In genomic region chr7:114710419-114710818, GRCm38 (mm10) we compare ENCODE assay signal across 20 mouse cellular contexts. TPM values are rescaled to one million over a fixed set of nuclear protein-coding genes. Genes with fewer than 3 reads are reported as not detected.
"Had no signal": no experiment of that assay in that cellular context is flagged by ENCODE, and none has a peak within 500 bp of the region (broad histone marks: within the 10 kb centered on the region; RNA-seq: fewer than 3 reads in every experiment).

No protein-coding gene starts in this region.

- H3K27ac ChIP-seq: limb, embryonic 15.5 days; liver, embryonic 12.5 days; midbrain, embryonic 15.5 days; neural tube, embryonic 13.5 days had no signal

- H3K4me3 ChIP-seq: limb, embryonic 15.5 days; liver, embryonic 12.5 days; megakaryocyte, embryonic 14.5 days; midbrain, embryonic 15.5 days; neural tube, embryonic 13.5 days had no signal

- DNase-seq: kidney, adult 8-10 months; kidney, postnatal 25 days; layer of hippocampus, adult 9-11 months; layer of hippocampus, postnatal 36 days; lung, embryonic 14.5 days; lung, postnatal 10 days; lung, postnatal 4 days; right cerebral cortex, postnatal 14 days; thymus, adult 18-20 months; thymus, postnatal 25 days had no signal

- ATAC-seq: liver, embryonic 12.5 days; midbrain, embryonic 15.5 days had no signal

- H3K4me1 ChIP-seq: limb, embryonic 15.5 days; liver, embryonic 12.5 days; midbrain, embryonic 15.5 days; neural tube, embryonic 13.5 days had no signal

- H3K4me2 ChIP-seq: limb, embryonic 15.5 days; liver, embryonic 12.5 days; lung, embryonic 14.5 days; midbrain, embryonic 11.5 days; midbrain, embryonic 15.5 days; neural tube, embryonic 13.5 days had no signal

- H3K27me3 ChIP-seq: limb, embryonic 15.5 days; liver, embryonic 12.5 days; midbrain, embryonic 15.5 days; neural tube, embryonic 13.5 days had no signal

- H3K9ac ChIP-seq: limb, embryonic 15.5 days; liver, embryonic 12.5 days; lung, embryonic 14.5 days; midbrain, embryonic 15.5 days; neural tube, embryonic 13.5 days had no signal

- H3K36me3 ChIP-seq: limb, embryonic 15.5 days; liver, embryonic 12.5 days; midbrain, embryonic 15.5 days; neural tube, embryonic 13.5 days had no signal

- H3K9me3 ChIP-seq: limb, embryonic 15.5 days; liver, embryonic 12.5 days; midbrain, embryonic 15.5 days; neural tube, embryonic 13.5 days had no signal

RNA-seq across cellular contexts. Expression of gene Calcb, which starts 8.0 kb away (rescaled TPM):
- total RNA-seq: layer of hippocampus, postnatal 36 days; left cerebral cortex, adult 8-10 months; left cerebral cortex, postnatal 25 days had no signal
- polyA plus RNA-seq: limb, embryonic 11.5 days; liver, embryonic 12.5 days; liver, embryonic 16.5 days; midbrain, embryonic 11.5 days had no signal
